Mouse (Mus musculus) myocyte (in vitro differentiated cells): ENCODE measurements around the gene Pltp. TPM values are rescaled to one million over a fixed set of nuclear protein-coding genes. Genes with fewer than 3 reads are reported as not detected.
A peak's percentile ranks its signal among the peaks of the same experiment; 100 is the strongest.
"Not testable (repeated sequence)": the region's sequence is repeated elsewhere in the genome, so short reads cannot be mapped to it uniquely, and the experiment has no call there.

Source experiments
- H3K27me3 ChIP-seq: one replicate; pipeline ENCODE4 v1.6.1; 2011; ENCODE audit not compliant: control insufficient read depth, insufficient read depth, insufficient read length
- H3K36me3 ChIP-seq: one replicate; pipeline ENCODE4 v1.6.1; 2011; ENCODE audit not compliant: control insufficient read depth, insufficient read depth
- H3K4me2 ChIP-seq: one replicate; pipeline ENCODE4 v1.6.1; 2011; ENCODE audit warnings: low read depth, control low read depth
- H3K4me3 ChIP-seq: one replicate; pipeline ENCODE4 v1.5.1; 2011; ENCODE audit warnings: mild to moderate bottlenecking, control low read depth, moderate library complexity
- H3K79me2 ChIP-seq: one replicate; pipeline ENCODE4 v1.6.1; 2011; ENCODE audit not compliant: control insufficient read depth, insufficient read depth
- H3ac ChIP-seq: one replicate; pipeline ENCODE4 v1.6.1; 2011; ENCODE audit not compliant: control insufficient read depth, insufficient read length
- CEBPB ChIP-seq: IDR thresholded peaks from 2 replicates; pipeline ENCODE4 v1.6.1; 2011; ENCODE audit warnings: mild to moderate bottlenecking, moderate library complexity; ENCODE audit not compliant: poor library complexity, insufficient read depth, severe bottlenecking
- E2F4 ChIP-seq: IDR thresholded peaks from one replicate; pipeline ENCODE4 v1.6.1; 2011; ENCODE audit warnings: mild to moderate bottlenecking, control low read depth, moderate library complexity; ENCODE audit not compliant: insufficient read depth
- MAX ChIP-seq: IDR thresholded peaks from one replicate; pipeline ENCODE4 v1.6.1; 2011; ENCODE audit warnings: low read depth, mild to moderate bottlenecking, control low read depth
- MYOD1 ChIP-seq, 3 experiments: IDR thresholded peaks; one replicate each; pipeline ENCODE4 v1.6.1; 2011; ENCODE audit warnings: control low read depth in 2 of 3, low read depth in 2 of 3, mild to moderate bottlenecking in 2 of 3, moderate library complexity in 1 of 3; ENCODE audit not compliant: insufficient read length in 2 of 3, control insufficient read depth in 1 of 3
- MYOG ChIP-seq, 3 experiments: IDR thresholded peaks; one replicate each; pipeline ENCODE4 v1.6.1; 2011; ENCODE audit warnings: control low read depth in 2 of 3, low read depth in 2 of 3, mild to moderate bottlenecking in 2 of 3; ENCODE audit not compliant: insufficient read length in 2 of 3, control insufficient read depth in 1 of 3, insufficient read depth in 1 of 3
- POLR2A ChIP-seq: IDR thresholded peaks from one replicate; pipeline ENCODE4 v1.6.1; 2011; ENCODE audit warnings: low read depth, mild to moderate bottlenecking, control low read depth, moderate library complexity; ENCODE audit not compliant: insufficient read length
- POLR2AphosphoS2 ChIP-seq: IDR thresholded peaks from one replicate; pipeline ENCODE4 v1.6.1; 2011; ENCODE audit warnings: low read depth, control low read depth; ENCODE audit not compliant: insufficient read length
- REST ChIP-seq: IDR thresholded peaks from one replicate; pipeline ENCODE4 v1.6.1; 2011; ENCODE audit warnings: mild to moderate bottlenecking, control low read depth, moderate library complexity; ENCODE audit not compliant: insufficient read depth, insufficient read length
- SRF ChIP-seq: IDR thresholded peaks from one replicate; pipeline ENCODE4 v1.6.1; 2011; ENCODE audit warnings: low read depth; ENCODE audit not compliant: control insufficient read depth, insufficient read length
- TCF12 ChIP-seq: IDR thresholded peaks from one replicate; pipeline ENCODE4 v1.6.1; 2011; ENCODE audit warnings: mild to moderate bottlenecking, control low read depth; ENCODE audit not compliant: poor library complexity, insufficient read depth, severe bottlenecking
- TCF3 ChIP-seq: IDR thresholded peaks from one replicate; pipeline ENCODE4 v1.6.1; 2011; ENCODE audit warnings: low read depth, control low read depth; ENCODE audit not compliant: insufficient read length
- USF1 ChIP-seq: IDR thresholded peaks from one replicate; pipeline ENCODE4 v1.6.1; 2011; ENCODE audit warnings: low read depth, mild to moderate bottlenecking, control low read depth, moderate library complexity
- polyA plus RNA-seq: library from polyadenylated mRNA; unstranded; fragments of >200 nt; fragmentation: generic; extraction: Trizol; gene quantifications from one replicate; pipeline ENCODE4 v1.2.1, GENCODE M21; 2012; ENCODE audit warnings: missing spikeins

Gene Pltp
- polyA plus RNA-seq, 1 experiment: 117 TPM

GRCm38 (mm10) chr2:164879228-164879567 lies 21.7 kb upstream of the Pltp start, which contains the start of gene Pcif1:
TSS of gene Pcif1 (plus strand) at chr2:164879304.
- H3K36me3 ChIP-seq: peaks cover 8% of the 10 kb centered on the region
- peak within 1 kb of the TSS; percentile 38 for H3ac ChIP-seq
- no peaks in the 10 kb centered on the region for H3K27me3 ChIP-seq
- H3K4me3 ChIP-seq: peak within 1 kb of the TSS; percentile 82
- peak within 1 kb of the TSS; percentile 83 for H3K4me2 ChIP-seq
- TF ChIP-seq CEBPB (no peak), MYOG (IDR thresholded peaks at IDR 0.05; ENCODE audit: control insufficient read depth in 1 of 3, insufficient read depth in 1 of 3, insufficient read length in 2 of 3, low read depth in 2 of 3) (no peak), REST (peak; percentile 54), E2F4 (no peak), MYOD1 (IDR thresholded peaks at IDR 0.05; ENCODE audit: control insufficient read depth in 1 of 3, insufficient read length in 2 of 3, low read depth in 2 of 3) (peak in 1 of 3 experiments; percentile 27), POLR2AphosphoS2 (peak; percentile 94), POLR2A (peak; percentile 83), TCF12 (no peak), SRF (no peak), USF1 (no peak), MAX (no peak), TCF3 (no peak)
- H3K79me2 ChIP-seq: peaks cover 33% of the 10 kb centered on the region

DNA sequence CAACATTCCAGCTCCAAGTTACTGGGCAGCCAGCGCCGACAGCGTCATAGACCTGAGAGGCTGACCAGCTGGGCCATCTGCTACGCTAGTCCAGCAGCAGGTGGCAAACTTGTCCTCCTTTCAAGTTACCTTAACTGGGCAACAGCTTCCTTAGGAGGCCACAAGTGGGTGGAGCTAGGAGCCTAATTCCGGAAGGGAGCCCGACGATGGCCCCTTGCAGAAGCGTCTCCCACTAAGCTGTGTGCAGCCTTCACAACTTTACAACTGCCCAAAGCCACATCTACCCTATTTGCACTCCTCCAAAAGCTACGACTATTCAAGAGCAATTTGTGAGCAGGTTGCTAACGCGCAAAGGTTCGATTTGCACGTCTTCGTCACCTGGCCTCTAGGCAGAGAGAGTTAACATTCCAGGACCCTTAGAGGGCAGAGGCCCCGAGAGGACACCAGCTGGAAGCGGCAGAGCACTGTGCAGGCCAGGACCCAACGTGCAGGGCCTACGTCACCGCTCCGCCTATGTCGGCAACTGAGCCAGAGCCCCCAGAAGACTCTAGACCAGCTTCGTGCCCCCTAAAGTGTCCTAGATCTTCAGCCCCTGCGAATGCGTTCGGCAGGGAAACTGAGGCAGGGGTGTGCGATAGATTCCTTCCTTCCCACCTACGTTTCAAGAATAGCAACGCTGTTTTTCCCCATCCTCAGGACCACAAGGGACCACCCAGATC lies 21.2 kb upstream of the Pltp start:
- peaks cover 33% of the 10 kb centered on the region for H3K79me2 ChIP-seq
- H3K27me3 ChIP-seq: no peaks in the 10 kb centered on the region
- H3K4me2 ChIP-seq: peak overlapping the region; percentile 78
- peak overlapping the region; percentile 82 for H3K4me3 ChIP-seq
- H3K36me3 ChIP-seq: peaks cover 8% of the 10 kb centered on the region
- H3ac ChIP-seq: peak overlapping the region; percentile 38
- TF ChIP-seq MAX: no peak
- TF ChIP-seq TCF3: no peak
- peak; percentile 27 to 77 (median 54) for TF ChIP-seq MYOD1 (IDR thresholded peaks at IDR 0.05; ENCODE audit: control insufficient read depth in 1 of 3, insufficient read length in 2 of 3, low read depth in 2 of 3)
- TF ChIP-seq SRF: peak; percentile 89
- no peak for TF ChIP-seq E2F4
- 0 out of 2 replicates have a peak, but pooled peaks have one; percentile 0 for TF ChIP-seq CEBPB
- TF ChIP-seq POLR2A: peak; percentile 57
- no peak for TF ChIP-seq USF1
- TF ChIP-seq REST: no peak
- peak; percentile 60 for TF ChIP-seq POLR2AphosphoS2
- peak; percentile 40 to 79 (median 48) for TF ChIP-seq MYOG (IDR thresholded peaks at IDR 0.05; ENCODE audit: control insufficient read depth in 1 of 3, insufficient read depth in 1 of 3, insufficient read length in 2 of 3, low read depth in 2 of 3)
- TF ChIP-seq TCF12: no peak

DNA sequence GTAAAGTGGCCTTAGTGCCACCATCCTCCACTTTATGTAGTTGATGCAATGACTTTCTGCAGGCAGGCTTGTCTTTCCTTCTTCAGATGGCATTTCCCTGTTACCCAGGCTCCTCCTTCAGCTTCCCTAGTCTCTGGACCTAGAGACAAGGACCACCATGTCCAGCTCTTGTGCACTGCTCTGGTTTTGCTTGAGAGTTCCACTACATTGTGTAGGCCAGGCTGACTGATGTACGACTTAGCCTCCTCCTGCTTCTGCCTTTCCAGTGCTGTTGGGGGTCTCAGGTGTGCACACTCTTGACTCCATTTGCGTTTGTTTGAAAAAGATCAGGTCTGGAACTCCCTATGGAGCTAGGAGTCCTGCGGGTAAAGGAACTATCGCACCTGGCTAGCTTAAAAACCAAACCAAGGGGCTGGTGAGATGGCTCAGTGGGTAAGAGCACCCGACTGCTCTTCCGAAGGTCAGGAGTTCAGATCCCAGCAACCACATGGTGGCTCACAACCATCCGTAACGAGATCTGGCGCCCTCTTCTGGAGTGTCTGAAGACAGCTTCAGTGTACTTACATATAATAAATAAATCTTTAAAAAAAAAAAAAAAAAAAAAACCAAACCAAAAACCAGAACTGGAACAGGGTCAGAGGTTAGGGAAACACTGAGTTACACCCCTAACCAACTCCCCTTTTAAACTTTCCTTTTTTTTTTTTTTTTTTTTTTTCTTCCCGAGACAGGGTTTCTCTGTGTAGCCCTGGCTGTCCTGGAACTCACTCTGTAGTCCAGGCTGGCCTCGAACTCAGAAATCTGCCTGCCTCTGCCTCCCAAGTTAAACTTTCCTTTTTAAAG lies 20.1 kb upstream of the Pltp start:
- TF ChIP-seq POLR2A: peak; percentile 43
- peak; percentile 72 for TF ChIP-seq POLR2AphosphoS2
- H3K36me3 ChIP-seq, H3ac ChIP-seq, H3K27me3 ChIP-seq: not testable (repeated sequence)
- H3K4me3 ChIP-seq: peak overlapping the region; percentile 82
- H3K4me2 ChIP-seq: peak overlapping the region; percentile 78
- H3K79me2 ChIP-seq: peaks cover 30% of the 10 kb centered on the region

- H3K4me3 ChIP-seq, H3K27me3 ChIP-seq, H3K36me3 ChIP-seq, H3ac ChIP-seq, H3K4me2 ChIP-seq: not testable (repeated sequence)
- H3K79me2 ChIP-seq: peaks cover 16% of the 10 kb centered on the region
Observed at GRCm38 (mm10) chr2:164875648-164876047, 18.1 kb upstream of the Pltp start.

- Histone ChIP-seq H3K27me3 (no peaks in the 10 kb centered on the region), H3K36me3 (no peaks in the 10 kb centered on the region), H3K4me2 (peak overlapping the region; percentile 59), H3K79me2 (peaks cover 9% of the 10 kb centered on the region), H3K4me3 (peak overlapping the region; percentile 8), H3ac (no peak overlapping the region)
- TF ChIP-seq MYOG (IDR thresholded peaks at IDR 0.05; ENCODE audit: control insufficient read depth in 1 of 3, insufficient read depth in 1 of 3, insufficient read length in 2 of 3, low read depth in 2 of 3) (peak; percentile 57 to 90 (median 81)), SRF (no peak), MAX (no peak), MYOD1 (IDR thresholded peaks at IDR 0.05; ENCODE audit: control insufficient read depth in 1 of 3, insufficient read length in 2 of 3, low read depth in 2 of 3) (peak; percentile 35 to 78 (median 60)), POLR2AphosphoS2 (peak; percentile 78)
Observed at GRCm38 (mm10) chr2:164874239-164874769, 16.8 kb upstream of the Pltp start.
